Mouse (Mus musculus) ovary, postnatal 10 days (tissue): Measurements from ENCODE around the gene Pxt1.

Source experiments
- DNase-seq: peaks from one replicate; pipeline ENCODE4 v3.0.0; 2022; ENCODE audit warnings: low spot score

Pxt1 gene

DNA sequence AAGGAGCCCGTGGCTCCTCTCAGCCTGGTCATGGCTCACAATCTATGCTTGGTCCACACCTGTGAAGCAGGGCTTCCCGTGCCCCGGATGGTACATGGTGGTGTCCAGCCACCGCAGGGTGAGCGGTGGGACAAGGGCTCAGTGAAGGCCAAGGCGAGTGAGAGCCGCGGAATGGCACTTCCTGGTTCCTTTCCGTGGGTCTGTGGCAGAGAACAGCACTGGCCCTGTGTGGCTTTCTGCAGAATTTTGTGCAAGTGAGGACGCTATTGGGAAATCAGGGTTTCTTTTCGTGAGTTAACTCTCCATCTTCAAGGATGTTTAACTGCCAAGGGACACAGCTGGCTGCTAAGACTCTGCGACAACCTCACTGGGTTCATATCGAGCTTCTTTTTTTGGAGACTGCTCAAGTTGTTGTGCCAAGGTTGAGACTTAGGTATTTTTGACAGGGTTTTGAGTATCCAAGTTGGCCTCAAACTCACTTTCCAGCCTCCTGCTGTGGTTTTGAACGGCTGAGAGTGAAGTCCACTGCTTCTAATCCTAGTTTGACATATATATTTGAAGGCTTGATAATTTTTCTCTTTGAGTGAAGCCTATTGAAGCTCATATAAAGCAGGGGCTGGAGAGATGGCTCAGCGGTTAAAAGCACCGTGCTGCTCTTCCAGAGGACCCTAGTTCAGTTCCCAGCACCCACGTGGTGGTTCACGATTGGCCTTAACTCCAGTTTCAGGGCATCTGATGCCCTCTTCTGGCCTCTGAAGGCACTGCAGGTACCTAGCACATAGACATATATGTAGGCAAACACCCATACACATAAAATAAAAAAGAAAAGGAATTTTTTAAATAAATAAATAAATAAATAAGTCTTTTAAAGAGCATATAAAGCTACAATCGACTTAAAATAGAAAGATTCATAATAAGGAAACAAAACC is 3.6 kb upstream of the Pxt1 start:
- DNase-seq: no peak

DNA sequence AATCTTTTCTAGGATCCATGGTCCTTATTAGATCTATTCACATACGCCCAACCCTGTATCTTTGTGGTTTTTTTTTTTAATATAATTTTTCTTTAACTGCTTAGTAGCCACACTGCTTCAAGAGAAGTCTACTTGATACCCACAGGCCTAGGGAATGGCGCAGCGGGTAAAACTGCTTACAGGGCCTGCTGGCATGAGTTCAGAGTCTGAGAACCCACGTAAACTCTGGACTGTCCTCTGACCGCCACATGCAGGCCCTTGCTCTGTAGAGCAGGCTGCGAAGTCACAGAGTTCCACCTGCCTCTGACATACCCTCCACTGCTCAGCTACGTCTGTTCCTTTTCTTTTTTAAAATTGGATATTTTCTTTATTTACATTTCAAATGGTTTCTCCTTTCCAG is 841 bp upstream of the Pxt1 start:
- no peak for DNase-seq

DNA sequence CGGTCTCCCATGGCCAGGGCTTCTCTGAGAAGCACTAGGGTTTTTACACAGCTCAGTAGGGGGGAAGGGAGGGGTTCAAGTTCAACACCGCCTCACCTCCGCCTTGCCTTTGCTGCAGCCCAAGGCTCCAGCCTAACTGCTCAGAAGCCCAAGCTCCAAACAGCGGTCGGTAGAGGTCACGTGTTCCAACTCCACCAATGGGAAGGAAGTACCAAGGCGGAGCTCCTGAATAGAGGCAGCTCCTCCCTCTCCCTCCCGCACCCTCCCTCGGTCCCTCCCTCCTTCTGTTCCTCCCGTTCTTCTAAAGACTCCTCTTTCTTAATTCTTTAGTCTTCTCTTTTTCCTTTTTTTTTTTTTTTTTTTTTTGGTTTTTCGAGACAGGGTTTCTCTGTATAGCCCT is 1.5 kb downstream of the Pxt1 start:
- no peak for DNase-seq

GRCm38 (mm10) chr17:28940776-28941555 is 2.7 kb downstream of the Pxt1 start:
- no peak for DNase-seq

DNA sequence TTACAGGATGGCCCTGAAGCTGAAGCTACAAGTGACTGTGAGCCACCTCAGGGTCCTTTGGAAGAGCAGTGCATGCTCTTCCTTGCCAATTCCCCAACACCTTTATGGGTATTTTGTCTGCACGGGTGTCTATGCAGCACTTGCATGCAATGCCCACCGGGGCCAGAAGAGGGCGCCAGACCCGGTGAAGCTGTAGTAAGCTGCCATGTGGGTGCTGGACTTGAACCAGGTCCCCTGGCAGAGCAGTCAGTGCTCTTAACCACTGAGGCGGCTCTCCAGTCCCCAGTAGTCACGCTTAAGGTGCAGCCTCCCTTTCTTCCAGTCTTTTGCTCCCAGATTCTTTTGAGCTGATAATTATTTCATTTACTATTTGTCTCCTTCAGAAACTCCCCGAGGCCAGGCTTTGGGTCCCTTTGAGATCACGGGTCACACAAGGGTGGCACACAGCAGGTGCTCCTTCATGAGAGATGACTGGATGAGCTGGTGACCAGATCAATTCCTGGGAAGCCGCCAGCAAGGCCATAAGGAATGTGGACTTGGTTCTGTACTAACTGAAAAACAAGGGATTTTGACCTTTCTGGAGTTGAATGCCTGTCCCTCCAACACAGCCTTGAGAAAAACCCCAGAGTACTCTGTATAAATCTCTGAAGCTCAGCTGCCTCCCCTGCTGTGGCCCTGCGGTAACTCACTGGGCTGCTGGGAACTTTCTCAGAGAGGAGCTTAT is 6.9 kb downstream of the Pxt1 start:
- no peak for DNase-seq

DNA sequence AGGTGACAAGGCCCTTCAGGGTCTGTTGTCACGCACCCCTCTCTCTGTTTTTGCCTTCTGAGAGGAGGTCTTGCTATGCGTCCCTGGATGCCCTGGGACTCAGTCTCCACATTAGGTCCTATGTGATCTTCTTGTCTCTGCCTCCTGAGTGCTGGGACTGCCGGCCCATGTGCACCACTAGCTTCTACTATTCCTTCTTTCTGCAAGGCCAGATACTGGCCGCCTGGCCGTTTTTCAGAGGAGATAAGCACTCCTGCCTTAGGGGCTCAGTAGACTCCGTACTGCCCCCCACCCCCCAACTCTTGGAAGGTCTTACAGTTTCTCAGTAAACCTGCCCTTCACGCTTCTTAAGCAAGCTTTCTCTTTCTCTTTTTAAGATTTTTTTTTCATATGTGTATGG is 7.5 kb downstream of the Pxt1 start:
- no peak for DNase-seq

DNA sequence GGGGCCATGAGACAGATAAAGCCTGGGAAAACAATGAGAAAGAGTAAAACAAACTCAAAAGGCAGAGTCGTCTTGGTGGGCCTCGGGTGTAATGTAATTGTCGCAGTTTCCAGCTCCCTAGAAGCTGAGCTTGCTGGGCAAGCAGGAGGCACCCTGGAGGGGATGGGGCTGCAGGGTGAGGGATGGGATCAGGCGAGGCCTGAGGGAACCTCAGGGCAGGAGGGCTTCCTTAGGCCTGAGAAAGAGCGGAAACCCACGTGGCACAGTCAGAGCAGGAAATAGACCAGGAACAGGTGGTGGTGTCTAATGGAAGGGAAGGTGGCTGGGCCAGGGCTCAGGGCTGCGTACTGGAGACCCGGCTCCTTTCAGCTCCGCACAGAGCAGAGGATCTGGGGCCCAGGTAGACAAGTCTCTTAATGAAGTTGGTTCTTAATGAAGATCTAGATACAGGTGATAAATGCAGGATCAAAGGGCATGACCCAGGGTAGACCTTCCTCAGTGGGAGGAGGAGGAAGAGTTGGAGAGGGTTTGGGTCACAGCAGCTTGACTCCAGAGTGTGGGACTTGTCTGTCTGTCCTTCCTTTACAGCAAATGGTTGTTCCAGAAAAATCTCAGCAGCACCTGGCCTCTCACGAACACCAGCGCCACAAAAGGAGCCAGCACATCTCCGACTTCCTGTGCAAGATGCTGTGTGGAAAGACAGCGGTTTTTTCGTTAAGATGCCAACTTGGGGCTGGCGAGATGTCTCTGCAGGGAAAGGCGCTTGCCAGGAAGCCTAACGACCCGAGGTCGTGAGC is 9.3 kb downstream of the Pxt1 start:
- no peak for DNase-seq

- no peak for DNase-seq
Observed at GRCm38 (mm10) chr17:28932274-28932673, 11.4 kb downstream of the Pxt1 start.

DNA sequence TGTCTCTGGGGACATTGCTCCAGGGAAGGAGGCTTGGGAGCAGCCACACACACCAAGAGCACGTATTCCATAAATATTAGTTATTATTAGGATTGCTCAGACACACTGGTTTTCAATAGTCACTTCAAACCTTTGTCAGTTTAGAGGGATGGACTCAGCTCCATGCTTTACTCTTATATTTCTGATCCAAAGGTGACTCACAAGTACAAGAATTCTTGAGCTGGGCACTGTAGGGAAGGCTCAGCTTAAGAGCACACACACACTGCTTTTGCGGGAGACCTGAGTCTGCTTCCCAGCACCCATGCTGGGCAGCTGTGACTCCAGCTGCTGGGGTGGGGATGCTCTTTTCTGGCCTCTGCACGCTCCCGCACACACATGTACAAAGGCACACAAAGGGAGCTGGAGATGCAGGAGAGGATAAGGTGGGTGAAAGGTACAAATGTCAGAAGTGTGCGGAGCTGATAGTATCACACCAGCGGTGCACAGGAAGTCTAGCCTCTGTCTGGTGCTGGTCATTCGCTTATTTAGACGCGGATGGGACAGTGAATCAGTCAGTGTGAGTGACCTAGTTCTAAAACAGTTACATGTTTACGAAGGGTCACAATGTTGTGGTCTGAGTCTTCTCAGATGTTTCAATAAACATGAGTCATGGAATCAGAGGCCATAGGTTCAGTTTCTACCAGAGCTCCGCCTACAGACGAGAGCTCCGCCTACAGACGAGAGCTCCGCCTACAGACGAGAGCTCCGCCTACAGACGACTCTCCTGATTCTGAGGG is 12.0 kb downstream of the Pxt1 start:
- DNase-seq: no peak

- peak; percentile 93 for DNase-seq
Observed at GRCm38 (mm10) chr17:28930392-28931074, 13.1 kb downstream of the Pxt1 start.

GRCm38 (mm10) chr17:28929369-28929768 is 14.3 kb downstream of the Pxt1 start:
- no peak for DNase-seq

DNA sequence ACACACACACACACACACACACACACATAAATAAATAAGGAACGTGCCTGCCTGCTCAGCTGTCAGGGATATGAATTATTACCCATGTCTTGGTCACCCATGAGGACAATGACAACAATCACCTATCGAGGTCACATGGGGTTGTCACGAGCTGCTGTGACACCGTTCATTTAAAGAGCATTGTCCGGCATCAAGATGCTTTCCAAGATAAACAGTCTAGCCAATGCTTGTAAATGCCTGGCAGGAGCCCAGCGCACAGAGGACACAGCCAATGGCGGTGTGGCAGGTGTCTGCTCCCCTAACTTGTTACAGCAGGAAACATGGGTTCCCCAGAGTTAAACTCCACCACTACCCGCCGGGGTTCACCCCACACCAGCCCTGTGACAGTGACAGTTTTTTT is 15.6 kb downstream of the Pxt1 start:
- DNase-seq: no peak

DNA sequence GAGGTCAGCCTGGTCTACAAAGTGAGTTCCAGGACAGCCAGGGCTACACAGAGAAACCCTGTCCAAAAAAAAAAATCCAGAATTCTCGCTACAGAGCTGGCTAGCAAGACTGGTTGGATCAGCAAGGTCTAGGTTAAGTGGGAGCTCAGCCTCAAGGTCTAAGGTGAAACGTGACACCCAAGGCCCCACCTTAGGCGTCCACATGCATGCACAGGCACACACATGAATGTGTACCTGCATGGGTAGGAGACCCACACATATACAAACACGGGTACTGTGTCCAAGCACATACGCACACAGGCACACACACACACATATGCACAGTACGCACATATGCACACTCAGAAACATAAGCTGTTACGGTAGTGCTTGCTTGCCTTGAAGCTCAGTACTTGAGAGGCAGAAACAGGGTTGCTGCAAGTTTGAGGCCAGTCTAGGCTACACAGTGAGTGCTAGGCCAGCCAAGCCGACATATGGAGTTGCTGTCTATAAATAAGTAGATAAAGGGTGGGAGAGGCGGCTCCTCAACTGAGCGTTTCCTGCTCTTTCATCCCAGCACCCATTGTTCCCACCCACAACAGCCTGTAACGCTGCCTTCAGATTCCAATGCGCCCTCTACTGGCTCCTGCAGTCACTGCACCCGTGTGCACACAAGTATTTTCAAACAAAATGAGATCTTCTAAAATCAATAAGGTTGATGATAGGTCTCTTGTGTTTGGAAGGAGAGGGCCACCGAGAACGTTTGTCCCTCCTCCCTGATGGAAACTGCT is 16.6 kb downstream of the Pxt1 start:
- no peak for DNase-seq

GRCm38 (mm10) chr17:28926380-28926779 is 17.3 kb downstream of the Pxt1 start:
- peak; percentile 53 for DNase-seq

DNA sequence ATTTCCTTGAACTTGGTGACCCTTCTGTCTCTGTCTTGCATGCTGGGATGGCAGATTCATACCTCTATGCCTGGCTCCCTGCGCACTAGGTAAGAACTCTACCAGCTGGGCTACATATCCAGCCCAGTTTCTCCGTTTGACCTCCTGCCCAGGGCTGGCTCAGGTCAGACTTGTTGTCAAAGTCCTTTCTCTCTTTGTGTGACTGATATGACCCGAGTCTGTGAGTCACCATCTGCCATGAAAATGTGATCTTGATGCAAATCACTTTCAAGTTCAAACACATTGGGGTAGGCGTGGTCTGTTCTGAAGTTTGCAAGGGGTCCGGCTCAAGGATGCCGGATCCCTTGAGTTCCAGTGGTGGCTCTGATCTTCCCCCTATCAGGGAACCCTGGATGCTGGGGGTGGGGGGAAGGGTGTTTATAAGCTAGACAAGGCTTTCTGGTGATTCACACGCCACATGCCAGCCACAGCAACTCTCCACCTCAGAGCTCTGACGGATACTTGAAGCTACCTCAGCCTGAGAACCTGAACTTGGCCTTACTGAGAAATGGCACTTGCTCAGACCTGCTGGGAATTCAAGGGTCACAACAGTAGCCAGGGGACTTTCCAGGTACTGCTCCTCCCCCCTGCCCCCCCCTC is 18.6 kb downstream of the Pxt1 start:
- no peak for DNase-seq

GRCm38 (mm10) chr17:28922096-28922495 is 21.5 kb downstream of the Pxt1 start:
- no peak for DNase-seq

DNA sequence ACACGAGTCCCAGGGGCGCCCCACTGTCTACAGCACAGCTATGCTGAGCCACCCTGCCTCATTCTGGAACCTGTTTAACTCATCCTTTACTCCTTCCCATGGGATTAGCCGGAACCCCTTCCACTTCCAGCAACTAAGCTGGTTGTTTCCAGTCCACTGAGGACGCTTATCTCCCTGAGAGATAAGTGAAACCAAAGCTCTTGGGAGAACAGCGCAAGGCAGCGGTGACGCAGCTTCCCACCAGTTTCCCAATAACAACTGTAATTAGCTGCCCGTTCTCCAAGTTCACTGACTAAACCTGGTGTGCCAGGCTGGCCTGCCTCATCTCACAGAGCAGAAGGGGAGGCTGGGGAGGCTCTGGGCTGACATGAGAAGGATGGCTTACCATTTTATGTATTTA is 22.6 kb downstream of the Pxt1 start:
- DNase-seq: no peak

GRCm38 (mm10) chr17:28916520-28916919 is 27.1 kb downstream of the Pxt1 start:
- DNase-seq: no peak

DNA sequence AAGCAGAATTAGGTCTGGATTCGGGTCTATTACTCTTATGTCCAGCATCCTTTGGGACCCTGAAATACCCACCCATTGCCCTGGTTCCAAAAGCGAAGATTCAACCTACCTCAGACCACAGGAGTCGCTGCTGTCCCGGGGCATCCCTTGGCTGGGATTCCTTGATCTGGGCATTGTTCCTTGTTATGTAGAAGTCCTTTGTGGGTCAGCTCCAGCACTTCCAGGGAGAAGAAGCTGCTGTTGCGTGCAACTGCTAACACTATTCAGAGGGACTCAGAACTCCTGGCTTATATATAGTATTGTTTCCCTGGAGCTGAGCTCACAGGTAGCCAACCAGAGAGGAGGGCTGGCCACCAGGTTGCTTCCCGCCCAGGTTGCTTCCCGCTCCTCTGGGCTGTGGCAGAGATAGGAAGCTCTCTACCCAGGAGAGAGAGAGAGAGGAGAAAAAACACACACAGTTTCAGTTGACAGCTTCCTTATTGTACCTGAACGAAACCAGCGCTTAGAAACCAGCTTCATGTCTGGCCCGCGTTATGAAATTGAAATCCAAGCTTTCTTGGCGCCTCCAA is 28.5 kb downstream of the Pxt1 start, which contains the start of gene 4930539E08Rik:
Gene 4930539E08Rik, minus strand, starts transcription at position 265 of the 569 bp plus-strand sequence.
- no peak for DNase-seq
